In the genomic region with DNA sequence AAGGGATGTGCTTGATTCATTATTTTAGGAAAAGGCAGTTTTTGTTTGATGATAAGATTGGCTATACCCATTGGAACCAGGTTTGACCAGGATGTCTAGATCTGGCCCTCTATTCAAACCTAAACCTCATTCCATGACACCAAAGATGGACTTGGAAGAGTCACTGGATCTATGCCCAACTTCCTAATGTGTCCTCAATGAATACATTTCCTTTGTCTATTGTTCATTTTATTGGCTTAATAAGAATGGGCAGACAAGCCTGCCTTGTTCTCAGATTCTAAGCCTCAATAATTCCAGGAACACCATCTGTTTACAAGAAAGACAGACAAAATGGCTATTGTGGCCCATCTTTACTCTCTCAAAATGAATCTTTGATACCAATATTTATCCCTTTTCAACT, we compare ENCODE assay signal across 22 mouse cellular contexts. TPM values are rescaled to one million over a fixed set of nuclear protein-coding genes. Genes with fewer than 3 reads are reported as not detected.
DNase-seq lines count a peak whose midpoint lies in the region; ATAC-seq and TF ChIP-seq lines count a peak whose summit lies in the region.
"Had no signal": no experiment of that assay in that cellular context is flagged by ENCODE, and none has a peak within 500 bp of the region (broad histone marks: within the 10 kb centered on the region; RNA-seq: fewer than 3 reads in every experiment).

No protein-coding gene starts in this region.

- H3K27me3 ChIP-seq in midbrain, postnatal 0 days (ENCODE audit: insufficient read depth, low read length), result no peaks in the 10 kb centered on the region
- H3K27me3 ChIP-seq in midbrain, embryonic 15.5 days (replicated peaks), result no peaks in the 10 kb centered on the region
- H3K27me3 ChIP-seq in intestine, embryonic 16.5 days (replicated peaks; ENCODE audit: control insufficient read depth, insufficient read depth, low read length), result no peaks in the 10 kb centered on the region
- H3K27me3 ChIP-seq in heart, embryonic 12.5 days (replicated peaks), result no peaks in the 10 kb centered on the region
- H3K27me3 ChIP-seq: embryonic facial prominence, embryonic 13.5 days; hindbrain, embryonic 12.5 days had no signal

- H3K36me3 ChIP-seq in midbrain, postnatal 0 days (ENCODE audit: insufficient read depth, low read length), result no peaks in the 10 kb centered on the region
- H3K36me3 ChIP-seq in midbrain, embryonic 15.5 days (replicated peaks), result no peaks in the 10 kb centered on the region
- H3K36me3 ChIP-seq in intestine, embryonic 16.5 days (ENCODE audit: control insufficient read depth, insufficient read depth, low read length), result no peaks in the 10 kb centered on the region
- no peaks in the 10 kb centered on the region for H3K36me3 ChIP-seq in heart, embryonic 12.5 days
- H3K36me3 ChIP-seq: embryonic facial prominence, embryonic 13.5 days; G1E; hindbrain, embryonic 12.5 days had no signal

- H3K4me3 ChIP-seq in midbrain, postnatal 0 days (ENCODE audit: low read depth, low read length), result no peak overlapping the region
- no peak overlapping the region for H3K4me3 ChIP-seq in midbrain, embryonic 15.5 days
- no peak overlapping the region for H3K4me3 ChIP-seq in intestine, embryonic 16.5 days (ENCODE audit: low read length)
- H3K4me3 ChIP-seq in heart, embryonic 12.5 days, result no peak overlapping the region
- H3K4me3 ChIP-seq: embryonic facial prominence, embryonic 13.5 days; hindbrain, embryonic 12.5 days had no signal

- H3K27ac ChIP-seq in midbrain, postnatal 0 days (ENCODE audit: low read depth, low read length), result no peak overlapping the region
- H3K27ac ChIP-seq in midbrain, embryonic 15.5 days, result no peak overlapping the region
- no peak overlapping the region for H3K27ac ChIP-seq in intestine, embryonic 16.5 days (ENCODE audit: low read length)
- no peak overlapping the region for H3K27ac ChIP-seq in heart, embryonic 12.5 days (ENCODE audit: poor library complexity, severe bottlenecking)
- H3K27ac ChIP-seq: embryonic facial prominence, embryonic 13.5 days; hindbrain, embryonic 12.5 days had no signal

- no peaks in the 10 kb centered on the region for H3K9me3 ChIP-seq in midbrain, postnatal 0 days (ENCODE audit: low read length)
- no peaks in the 10 kb centered on the region for H3K9me3 ChIP-seq in midbrain, embryonic 15.5 days
- no peaks in the 10 kb centered on the region for H3K9me3 ChIP-seq in intestine, embryonic 16.5 days (ENCODE audit: control insufficient read depth, low read length)
- no peaks in the 10 kb centered on the region for H3K9me3 ChIP-seq in heart, embryonic 12.5 days (replicated peaks)
- H3K9me3 ChIP-seq: embryonic facial prominence, embryonic 13.5 days; G1E; hindbrain, embryonic 12.5 days had no signal

- H3K4me2 ChIP-seq in midbrain, postnatal 0 days (ENCODE audit: low read depth, low read length, poor library complexity, severe bottlenecking), result no peak overlapping the region
- no peak overlapping the region for H3K4me2 ChIP-seq in midbrain, embryonic 15.5 days
- no peak overlapping the region for H3K4me2 ChIP-seq in intestine, embryonic 16.5 days (ENCODE audit: low read depth, low read length)
- no peak overlapping the region for H3K4me2 ChIP-seq in heart, embryonic 12.5 days
- H3K4me2 ChIP-seq: embryonic facial prominence, embryonic 13.5 days; hindbrain, embryonic 12.5 days had no signal

- no peak for ATAC-seq in midbrain, postnatal 0 days (ENCODE audit: low FRiP score)
- no peak for ATAC-seq in midbrain, embryonic 15.5 days (replicated peaks)
- ATAC-seq in intestine, embryonic 16.5 days, result no peak
- no peak for ATAC-seq in heart, embryonic 12.5 days (ENCODE audit: insufficient number of reproducible peaks, low FRiP score)
- ATAC-seq: CD4-positive, CD25-positive, alpha-beta regulatory T cell, adult 4 months; forebrain, embryonic 14.5 days had no signal

- TF ChIP-seq CTCF in midbrain, postnatal 0 days (IDR thresholded peaks at IDR 0.05), result no peak

- no peaks in the 10 kb centered on the region for H3K4me1 ChIP-seq in midbrain, postnatal 0 days (ENCODE audit: insufficient read depth, low read length)
- no peaks in the 10 kb centered on the region for H3K4me1 ChIP-seq in midbrain, embryonic 15.5 days
- no peaks in the 10 kb centered on the region for H3K4me1 ChIP-seq in intestine, embryonic 16.5 days (ENCODE audit: control insufficient read depth, insufficient read depth, low read length)
- H3K4me1 ChIP-seq in heart, embryonic 12.5 days (replicated peaks), result no peaks in the 10 kb centered on the region
- H3K4me1 ChIP-seq: embryonic facial prominence, embryonic 13.5 days; hindbrain, embryonic 12.5 days had no signal

- no peak overlapping the region for H3K9ac ChIP-seq in midbrain, postnatal 0 days (replicated peaks; ENCODE audit: low read length, poor library complexity, severe bottlenecking)
- H3K9ac ChIP-seq in midbrain, embryonic 15.5 days, result no peak overlapping the region
- no peak overlapping the region for H3K9ac ChIP-seq in intestine, embryonic 16.5 days (ENCODE audit: low read depth, low read length)
- no peak overlapping the region for H3K9ac ChIP-seq in heart, embryonic 12.5 days
- H3K9ac ChIP-seq: embryonic facial prominence, embryonic 13.5 days; hindbrain, embryonic 12.5 days had no signal

- peak; percentile 5 for DNase-seq in cerebellum, adult 9-10 months
- DNase-seq in cerebellum, postnatal 10 days, result no peak
- DNase-seq in midbrain, postnatal 0 days (ENCODE audit: low spot score), result peak; percentile 8
- peak; percentile 2 for DNase-seq in retina, embryonic 14.5 days (ENCODE audit: low spot score)
- DNase-seq in spleen, adult 18-20 months, result no peak
- DNase-seq: adrenal gland, postnatal 14 days; B cell, adult 2 months; cerebellum, adult 11 months; cerebellum, adult 8-10 months; cerebellum, postnatal 36 days; gastrocnemius, postnatal 36 days; heart, adult 11 months; heart, postnatal 10 days; heart, postnatal 4 days had no signal

RNA-seq across cellular contexts. Expression of a gene that starts 18.5 kb away (rescaled TPM):
- 11.0 and 12.9 TPM in 2 replicates for total RNA-seq in midbrain, postnatal 0 days (2014; rRNA removed)
- polyA plus RNA-seq in midbrain, postnatal 0 days (2015; fragmentation: Nextera tagmentation; extraction: Ambion mirVana), result 0.13 TPM in 1 of 2 replicates, not detected in the other
- polyA plus RNA-seq in midbrain, embryonic 15.5 days (2015; fragmentation: Nextera tagmentation; extraction: Ambion mirVana), result not detected in 2 replicates
- 1.0 and 1.2 TPM in 2 replicates for polyA plus RNA-seq in intestine, embryonic 16.5 days (2015; fragmentation: Nextera tagmentation; extraction: Ambion mirVana)
- polyA plus RNA-seq in heart, embryonic 12.5 days (2016; fragmentation: Nextera tagmentation; extraction: Ambion mirVana), result 0.14 and 0.21 TPM in 2 replicates
- total RNA-seq: G1E had no signal
- polyA plus RNA-seq: forebrain, embryonic 14.5 days; G1E; hindbrain, embryonic 12.5 days had no signal

Comparison
In these comparisons a context has a peak if more than half of its experiments do, and no peak if none do; other contexts are left out.
1. DNase-seq: peak in cerebellum, adult 9-10 months (single experiment), midbrain, postnatal 0 days (single experiment) and retina, embryonic 14.5 days (single experiment); none in cerebellum, postnatal 10 days (0 of 2) and spleen, adult 18-20 months (0 of 2).